Comparison of ENCODE assay signal across 11 mouse cellular contexts in the genomic region with DNA sequence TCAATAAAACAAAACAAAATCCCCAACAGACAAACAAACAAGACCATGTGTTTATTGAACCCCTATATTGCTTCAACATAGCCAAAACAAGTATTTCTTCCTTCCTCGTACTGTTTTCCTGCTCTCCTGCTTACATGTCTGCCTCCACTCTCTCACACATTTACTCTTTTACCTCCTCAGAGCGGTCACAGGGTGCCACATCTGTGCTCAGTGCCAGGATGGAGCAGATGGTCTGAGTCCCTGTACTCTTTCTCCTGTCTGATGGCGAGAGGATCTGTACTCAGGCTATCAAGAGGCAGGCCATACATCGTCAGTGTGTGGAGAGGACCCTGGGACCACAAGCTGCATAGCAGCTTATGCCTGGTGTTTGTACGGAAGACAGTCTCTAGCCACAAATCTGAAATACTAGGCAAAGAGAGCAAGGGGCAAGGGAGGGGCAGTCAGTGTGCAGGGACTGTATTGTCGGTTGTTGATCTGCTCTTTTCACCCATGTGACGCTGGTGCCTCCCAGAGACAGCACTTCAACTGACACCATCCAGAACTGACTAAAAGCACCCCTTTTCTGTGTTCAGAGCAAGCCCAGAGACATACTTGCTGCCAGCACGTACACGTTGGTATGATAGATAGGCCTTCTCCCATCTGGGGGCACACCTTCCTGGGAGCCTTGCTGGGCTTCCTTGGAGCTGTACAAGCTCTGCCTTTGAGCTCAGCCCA.
A peak's percentile ranks its signal among the peaks of the same experiment; 100 is the strongest.
DNase-seq lines count a peak whose midpoint lies in the region; ATAC-seq and TF ChIP-seq lines count a peak whose summit lies in the region.
"Had no signal": no experiment of that assay in that cellular context is flagged by ENCODE, and none has a peak within 500 bp of the region (broad histone marks: within the 10 kb centered on the region; RNA-seq: fewer than 3 reads in every experiment).

No protein-coding gene starts in this region.

- DNase-seq in cerebellum, adult 18-20 months, result peak; percentile 33 to 36
- DNase-seq in cerebellum, adult 9-11 months, result no peak
- DNase-seq in kidney, adult 2 months, result no peak
- peak; percentile 20 for DNase-seq in right cerebral cortex, adult 18-20 months
- no peak for DNase-seq in right cerebral cortex, postnatal 4 days
- DNase-seq in Muller cell, postnatal 12 days (ENCODE audit: inconsistent ontology term), result no peak
- DNase-seq in c-Kit-positive CD71-positive TER-119-positive erythroid progenitor cells, embryonic 14.5 days (ENCODE audit: low spot score), result no peak
- DNase-seq: gastrocnemius, postnatal 36 days had no signal

- no peaks in the 10 kb centered on the region for H3K4me1 ChIP-seq in kidney, embryonic 16.5 days (ENCODE audit: insufficient read depth, low read length)
- H3K4me1 ChIP-seq in kidney, adult 2 months (ENCODE audit: control insufficient read depth, insufficient read depth, low read length), result no peaks in the 10 kb centered on the region
- H3K4me1 ChIP-seq: liver, embryonic 12.5 days had no signal

- H3K36me3 ChIP-seq in kidney, embryonic 16.5 days (ENCODE audit: insufficient read depth, low read length), result no peaks in the 10 kb centered on the region
- no peaks in the 10 kb centered on the region for H3K36me3 ChIP-seq in kidney, adult 2 months (ENCODE audit: control insufficient read depth, insufficient read depth, low read length)
- H3K36me3 ChIP-seq: liver, embryonic 12.5 days had no signal

- H3K4me2 ChIP-seq in kidney, embryonic 16.5 days (replicated peaks; ENCODE audit: low read depth, low read length), result no peak overlapping the region
- H3K4me2 ChIP-seq: forebrain, embryonic 13.5 days; liver, embryonic 12.5 days had no signal

- no peaks in the 10 kb centered on the region for H3K9me3 ChIP-seq in kidney, embryonic 16.5 days (ENCODE audit: low read length)
- H3K9me3 ChIP-seq: forebrain, embryonic 13.5 days; liver, embryonic 12.5 days had no signal

- ATAC-seq in kidney, embryonic 16.5 days (ENCODE audit: low FRiP score, low TSS enrichment), result 0 out of 2 replicates have a peak, but pooled peaks have one; percentile 33
- ATAC-seq: forebrain, embryonic 13.5 days; liver, embryonic 12.5 days had no signal

- H3K4me3 ChIP-seq in kidney, embryonic 16.5 days (ENCODE audit: low read length), result no peak overlapping the region
- H3K4me3 ChIP-seq in kidney, adult 2 months (ENCODE audit: insufficient read depth, low read depth, low read length), result no peak overlapping the region
- H3K4me3 ChIP-seq: forebrain, embryonic 13.5 days; liver, embryonic 12.5 days had no signal

- H3K27me3 ChIP-seq in kidney, embryonic 16.5 days (ENCODE audit: insufficient read depth, low read length), result no peaks in the 10 kb centered on the region
- no peaks in the 10 kb centered on the region for H3K27me3 ChIP-seq in kidney, adult 2 months (replicated peaks; ENCODE audit: control insufficient read depth, insufficient read depth, low read length)
- H3K27me3 ChIP-seq: forebrain, embryonic 13.5 days; liver, embryonic 12.5 days had no signal

- no peak overlapping the region for H3K27ac ChIP-seq in kidney, embryonic 16.5 days (ENCODE audit: low read length)
- H3K27ac ChIP-seq in kidney, adult 2 months (ENCODE audit: insufficient read depth, low read depth, low read length), result no peak overlapping the region
- H3K27ac ChIP-seq: forebrain, embryonic 13.5 days; liver, embryonic 12.5 days had no signal

- no peak for TF ChIP-seq POLR2A in kidney, adult 2 months (IDR thresholded peaks at IDR 0.05; ENCODE audit: low read depth, low read length)

- H3K9ac ChIP-seq in kidney, embryonic 16.5 days (replicated peaks; ENCODE audit: low read length), result no peak overlapping the region
- H3K9ac ChIP-seq: forebrain, embryonic 13.5 days; liver, embryonic 12.5 days had no signal

- TF ChIP-seq CTCF in kidney, adult 2 months (conservative IDR thresholded peaks at IDR 0.05; ENCODE audit: insufficient read depth, insufficient read length, low read depth, low read length), result no peak

- WGBS in kidney, embryonic 16.5 days, result 65% methylated on average over 9 of the region's 9 CpGs
- 81% methylated on average over 9 of the region's 9 CpGs for WGBS in kidney, adult 2 months

Comparison
In these comparisons a context has a peak if more than half of its experiments do, and no peak if none do; other contexts are left out.
1. DNase-seq: peak in cerebellum, adult 18-20 months (2 of 2) and right cerebral cortex, adult 18-20 months (single experiment); none in cerebellum, adult 9-11 months (single experiment), kidney, adult 2 months (single experiment), right cerebral cortex, postnatal 4 days (single experiment), Muller cell, postnatal 12 days (single experiment) and c-Kit-positive CD71-positive TER-119-positive erythroid progenitor cells, embryonic 14.5 days (single experiment).